Mouse (Mus musculus) cerebellum, adult 11-12 months (tissue): ENCODE measurements at regions not wholly inside any gene's neighbourhood (a gene's known extent, or its start where the extent isn't known, plus 50 kb on each side); places are given as distances from the start of the nearest gene placed in this dataset.

Source experiments
- DNase-seq: peaks from one replicate; pipeline ENCODE4 v3.0.0; 2022

DNA sequence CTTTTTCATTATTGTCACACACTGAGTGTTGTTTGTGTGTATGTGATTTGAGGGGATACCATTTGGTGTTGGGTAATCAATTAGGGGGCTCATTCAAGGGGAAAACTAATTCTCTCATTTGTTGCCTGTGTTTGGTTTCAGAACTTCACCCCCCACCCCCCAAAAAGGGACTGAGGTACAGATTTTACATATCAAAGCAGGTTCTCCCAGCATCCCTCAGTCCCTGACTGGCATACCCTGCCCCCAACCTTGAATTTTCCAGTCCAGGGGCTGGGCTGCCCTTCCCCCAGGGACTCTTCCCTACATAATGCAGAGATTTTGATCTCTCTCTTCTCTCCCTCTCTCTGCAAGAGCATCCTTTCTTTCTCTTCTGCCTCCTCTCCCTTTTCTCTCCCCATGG lies 155.5 kb downstream of the Dusp6 start:
- no peak for DNase-seq

- DNase-seq: no peak
These were observed 156.5 kb downstream of the Dusp6 start for GRCm38 (mm10) chr10:99419532-99419931.

DNA sequence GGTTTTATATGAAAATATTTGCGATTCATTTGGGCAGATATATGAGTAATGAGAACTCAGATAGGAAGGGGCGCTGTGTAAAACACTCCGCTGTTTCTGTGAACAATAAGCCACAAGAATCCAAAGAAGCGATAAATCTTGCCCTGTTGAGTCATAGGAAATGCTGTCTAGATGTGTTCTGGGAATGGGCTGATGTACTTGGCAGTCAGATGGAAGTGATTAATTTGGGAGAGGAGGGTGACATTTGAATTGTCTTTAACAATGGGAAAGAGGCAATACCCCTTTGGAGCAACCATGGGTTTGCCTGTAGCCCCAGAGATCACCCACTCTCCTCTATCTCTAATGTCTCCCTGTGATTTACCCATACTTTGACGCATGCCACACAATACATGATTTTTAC lies 160.4 kb downstream of the Dusp6 start:
- no peak for DNase-seq

DNA sequence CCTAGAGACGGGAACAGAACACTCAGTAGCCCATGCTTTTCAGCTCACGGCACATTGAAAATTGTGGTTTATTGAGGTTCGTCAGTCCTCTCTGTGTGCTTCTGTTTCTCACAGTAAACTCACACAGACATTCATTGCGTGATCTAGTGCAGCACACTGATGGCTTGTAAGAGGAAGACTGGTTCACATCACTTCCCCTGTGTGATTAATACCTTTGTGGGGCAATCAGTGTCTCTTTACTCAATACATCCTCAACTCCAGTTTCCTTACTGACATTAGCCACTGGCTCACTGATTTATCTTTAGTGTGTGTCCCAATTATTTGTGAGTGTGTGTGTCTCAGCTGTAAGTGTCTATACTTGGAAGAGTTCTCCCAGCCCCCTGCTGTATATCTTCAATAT lies 162.2 kb downstream of the Dusp6 start:
- no peak for DNase-seq

GRCm38 (mm10) chr10:99430175-99430574 lies 167.1 kb downstream of the Dusp6 start:
- no peak for DNase-seq

GRCm38 (mm10) chr10:99430669-99431561 lies 167.9 kb downstream of the Dusp6 start:
- no peak for DNase-seq

GRCm38 (mm10) chr10:99437060-99437459 lies 174.0 kb downstream of the Dusp6 start:
- DNase-seq: no peak

DNA sequence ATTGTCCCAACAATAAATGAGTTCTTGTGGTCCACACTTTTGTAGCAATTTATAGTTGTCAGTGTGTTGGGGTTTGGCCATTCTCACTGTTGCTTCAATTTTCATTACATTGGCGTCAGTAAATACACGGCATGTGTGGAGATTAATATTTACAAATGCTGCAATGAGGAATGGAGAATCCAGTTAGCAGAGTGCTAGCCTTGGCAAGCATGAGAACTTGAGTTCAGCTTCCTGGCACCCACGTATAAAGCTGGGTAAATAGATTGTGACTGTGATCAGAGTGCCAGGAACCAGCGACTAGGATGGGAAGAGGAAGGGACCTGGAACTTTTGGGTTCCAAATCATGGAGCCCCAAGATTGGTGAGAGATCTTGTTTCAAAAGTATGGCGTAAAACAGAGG lies 177.1 kb downstream of the Dusp6 start:
- DNase-seq: no peak

DNA sequence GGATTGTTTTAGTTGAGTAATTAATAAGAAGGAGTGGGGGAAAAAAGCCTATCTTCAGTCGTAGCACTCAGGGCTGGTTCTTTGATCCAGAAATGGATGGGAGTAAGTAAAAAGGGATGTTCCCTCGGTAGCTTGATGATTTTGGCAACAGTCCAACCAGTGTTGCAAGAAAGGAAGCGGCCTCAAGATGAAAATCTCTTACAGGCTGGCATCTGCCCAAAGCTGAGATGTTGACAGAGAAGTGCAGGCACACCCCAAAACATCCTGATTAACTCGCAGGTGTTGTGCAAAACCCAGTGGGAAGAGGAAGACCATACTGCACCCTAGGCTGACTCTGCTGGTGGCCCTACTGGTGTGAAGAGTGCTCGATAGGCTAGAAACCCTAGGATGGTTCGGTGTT lies 178.0 kb downstream of the Dusp6 start:
- no peak for DNase-seq

DNA sequence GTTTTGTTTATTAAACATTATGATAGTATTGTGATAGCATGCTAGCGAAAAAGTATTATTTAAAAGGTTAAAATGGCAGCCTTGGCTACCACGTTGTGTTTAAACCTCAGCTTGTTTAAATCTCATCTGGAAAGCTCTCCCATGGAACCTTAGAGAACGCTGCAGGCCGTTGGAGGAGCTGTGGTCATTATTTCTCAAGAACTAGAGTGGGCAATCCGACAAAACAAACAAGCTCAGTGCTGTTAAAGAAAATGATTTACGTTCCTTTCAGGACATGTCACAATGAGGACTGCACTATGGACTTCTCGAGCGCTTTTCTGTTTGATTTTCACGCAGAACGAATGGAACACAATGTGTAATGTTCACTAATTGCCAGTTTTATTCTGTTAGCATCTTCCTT lies 178.9 kb downstream of the Dusp6 start:
- no peak for DNase-seq

- no peak for DNase-seq
These were observed 180.6 kb downstream of the Dusp6 start for GRCm38 (mm10) chr10:99443453-99444170.

DNA sequence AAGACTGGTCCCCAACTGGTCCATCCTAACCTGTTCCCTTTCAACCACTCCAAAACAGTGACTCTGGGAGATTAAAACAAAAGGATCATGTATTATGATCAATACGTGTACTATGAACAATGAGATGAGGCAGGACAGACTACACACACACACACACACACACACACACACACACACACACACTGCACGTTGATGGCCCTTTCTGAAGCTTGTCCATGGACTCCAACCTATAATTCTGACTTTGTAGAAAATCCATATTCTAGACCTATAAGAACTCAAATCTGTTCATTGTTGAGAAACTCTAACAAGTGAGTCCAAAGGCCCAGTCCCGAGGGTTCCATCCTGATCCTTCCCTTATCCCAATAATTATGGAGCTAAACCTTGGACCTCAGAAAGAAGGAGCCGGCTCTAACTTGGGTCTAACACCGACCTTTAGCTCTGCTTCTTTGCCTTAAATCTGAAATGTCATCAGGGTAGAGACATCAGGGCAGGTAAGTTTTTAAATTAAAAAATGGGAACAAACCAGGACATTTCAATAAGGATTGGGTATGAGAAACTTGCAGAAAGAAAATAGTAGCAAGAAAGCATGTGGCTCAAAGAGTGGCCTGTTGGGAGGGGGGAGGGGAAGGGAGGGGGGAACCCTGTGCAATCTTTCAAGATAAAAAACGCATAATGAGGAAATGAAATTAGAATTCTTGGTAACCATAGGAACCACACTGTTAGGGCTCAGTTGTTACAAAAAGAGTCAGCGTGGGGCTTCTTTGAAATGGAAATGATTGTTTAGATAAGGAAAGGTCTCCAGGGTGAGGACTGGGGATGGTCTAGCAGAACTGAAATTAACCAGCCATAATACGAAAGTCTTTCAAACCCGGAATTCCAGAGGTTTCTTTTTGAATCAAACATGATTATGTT lies 187.9 kb downstream of the Dusp6 start:
- no peak for DNase-seq

DNA sequence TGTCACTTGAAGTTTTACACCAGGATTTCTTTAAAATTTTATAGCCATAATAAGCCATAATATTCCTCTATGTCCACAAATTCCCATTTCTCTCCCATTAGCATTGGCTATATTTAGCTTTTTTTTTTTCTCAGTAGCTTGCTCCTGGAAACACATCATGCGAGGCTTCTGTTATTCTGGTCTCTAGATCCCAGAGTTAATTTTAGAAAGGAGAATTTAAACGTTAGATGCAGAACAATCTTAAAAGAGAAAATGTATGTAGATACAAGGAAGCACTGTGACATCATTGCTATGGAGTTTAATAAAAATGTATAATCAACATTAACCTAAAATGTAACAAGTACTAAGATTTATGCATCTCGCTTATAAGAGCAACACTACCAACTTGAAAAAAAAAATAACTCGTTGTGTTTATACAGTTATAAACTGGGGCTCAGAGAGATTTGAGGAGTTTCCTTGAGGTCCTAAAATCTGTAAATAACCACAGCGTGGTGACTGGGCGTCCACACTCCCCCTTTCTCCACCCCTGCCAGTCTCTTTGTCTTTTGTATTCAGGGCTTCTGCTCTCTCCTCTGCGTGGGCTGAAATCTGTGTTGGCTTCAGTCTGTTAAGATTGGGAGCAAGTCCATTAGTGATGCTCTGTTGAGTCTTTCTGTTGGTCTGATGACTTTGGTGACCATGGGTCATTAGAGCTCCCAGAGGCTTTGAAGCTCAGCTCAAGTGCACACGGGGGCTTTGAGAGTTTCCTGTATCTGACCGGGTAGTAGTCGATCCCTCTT lies 188.8 kb downstream of the Dusp6 start:
- no peak for DNase-seq

DNA sequence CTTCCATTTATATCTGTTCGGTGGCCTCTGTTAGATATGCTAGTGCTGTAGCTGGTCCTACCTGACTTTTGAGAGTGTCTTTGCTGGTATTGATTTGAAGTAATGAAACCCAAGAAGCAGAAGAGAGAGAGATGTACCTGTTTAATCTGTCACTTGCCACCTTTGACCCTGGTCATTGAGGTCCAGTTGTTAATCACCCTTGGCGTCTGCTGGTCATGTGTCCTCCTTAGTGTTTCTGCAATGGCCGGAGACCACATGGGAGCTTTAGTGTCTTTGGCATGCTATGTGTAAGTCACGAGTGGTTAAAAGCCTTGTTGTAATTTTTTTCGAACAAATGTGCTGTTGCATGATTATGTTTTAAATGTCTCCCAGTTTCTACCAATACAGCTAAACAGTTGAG lies 193.1 kb downstream of the Dusp6 start:
- DNase-seq: no peak

DNA sequence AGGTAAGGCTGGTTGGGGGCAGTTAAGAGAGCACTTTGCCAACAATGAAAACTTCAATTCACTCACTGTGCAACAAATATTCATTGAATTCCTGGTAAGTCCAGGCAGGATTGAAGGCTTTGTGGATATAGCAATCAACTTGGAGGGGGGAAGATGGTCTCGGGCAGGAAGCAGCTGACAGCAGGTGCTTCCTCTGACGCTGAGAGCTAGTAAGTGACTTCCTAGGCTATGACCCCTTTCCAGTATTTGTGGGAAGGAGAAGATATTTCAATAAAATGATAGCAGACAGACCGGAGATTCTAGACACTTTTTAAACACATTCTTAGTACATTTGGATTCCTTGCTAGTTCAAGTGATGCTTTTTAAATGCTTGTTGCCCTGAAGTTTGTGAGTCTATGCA lies 195.0 kb downstream of the Dusp6 start:
- DNase-seq: no peak

- DNase-seq: no peak
These were observed 196.2 kb downstream of the Dusp6 start for GRCm38 (mm10) chr10:99459171-99459660.

- no peak for DNase-seq
These were observed 196.9 kb downstream of the Dusp6 start for GRCm38 (mm10) chr10:99459823-99460361.

DNA sequence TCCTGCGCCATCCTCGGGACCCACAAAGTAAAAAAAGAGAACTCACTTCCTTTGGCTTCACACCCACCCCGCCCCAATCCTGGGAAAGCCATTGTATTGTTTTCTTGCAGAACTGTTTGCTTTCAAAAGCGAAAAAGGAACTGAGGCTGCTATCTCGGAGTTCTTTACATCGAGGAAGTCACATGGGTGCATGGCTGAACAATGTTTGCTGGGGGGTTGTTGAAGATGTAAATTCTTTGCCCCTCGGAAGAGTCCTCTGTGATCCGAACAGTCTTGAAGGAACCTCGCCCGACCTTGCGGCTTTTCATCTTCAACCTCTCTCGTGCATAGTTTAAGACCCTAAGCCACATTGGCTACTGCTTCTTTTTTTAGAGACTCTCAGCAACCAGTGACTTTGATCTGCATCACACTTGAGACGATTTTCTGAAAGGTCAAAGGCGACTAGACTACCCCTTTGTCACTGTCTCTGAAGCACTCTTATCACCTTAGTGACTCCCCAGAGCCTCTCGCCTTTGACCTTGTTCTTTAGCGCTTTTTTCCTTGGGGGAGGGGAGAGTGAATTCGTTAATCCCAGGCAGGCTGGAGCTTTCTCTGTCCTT lies 197.9 kb downstream of the Dusp6 start:
- DNase-seq: no peak

- no peak for DNase-seq
These were observed 198.5 kb downstream of the Dusp6 start for GRCm38 (mm10) chr10:99461446-99461966.

GRCm38 (mm10) chr10:99466695-99467094 lies 203.7 kb downstream of the Dusp6 start:
- no peak for DNase-seq

- no peak for DNase-seq
These were observed 204.3 kb downstream of the Dusp6 start for GRCm38 (mm10) chr10:99467319-99467842.
